Mouse (Mus musculus): ENCODE measurements at regions not wholly inside any gene's neighbourhood (a gene's known extent, or its start where the extent isn't known, plus 50 kb on each side); places are given as distances from the start of the nearest gene placed in this dataset.

- no peak overlapping the region for H3ac ChIP-seq (ENCODE audit: control insufficient read depth, insufficient read length)
- TF ChIP-seq SRF (IDR thresholded peaks at IDR 0.05; ENCODE audit: control insufficient read depth, insufficient read length, low read depth) (no peak), MYOD1 (IDR thresholded peaks at IDR 0.05; ENCODE audit: control insufficient read depth in 1 of 3, insufficient read length in 2 of 3, low read depth in 2 of 3) (peak in 2 of 3 experiments; percentile 61 to 63), MYOG (IDR thresholded peaks at IDR 0.05; ENCODE audit: control insufficient read depth in 1 of 3, insufficient read depth in 1 of 3, insufficient read length in 2 of 3, low read depth in 2 of 3) (peak in 1 of 3 experiments; percentile 69), POLR2A (IDR thresholded peaks at IDR 0.05; ENCODE audit: insufficient read length, low read depth) (no peak)
These were observed 186.8 kb upstream of the A1bg start for GRCm38 (mm10) chr15:61109429-61110128.

DNA sequence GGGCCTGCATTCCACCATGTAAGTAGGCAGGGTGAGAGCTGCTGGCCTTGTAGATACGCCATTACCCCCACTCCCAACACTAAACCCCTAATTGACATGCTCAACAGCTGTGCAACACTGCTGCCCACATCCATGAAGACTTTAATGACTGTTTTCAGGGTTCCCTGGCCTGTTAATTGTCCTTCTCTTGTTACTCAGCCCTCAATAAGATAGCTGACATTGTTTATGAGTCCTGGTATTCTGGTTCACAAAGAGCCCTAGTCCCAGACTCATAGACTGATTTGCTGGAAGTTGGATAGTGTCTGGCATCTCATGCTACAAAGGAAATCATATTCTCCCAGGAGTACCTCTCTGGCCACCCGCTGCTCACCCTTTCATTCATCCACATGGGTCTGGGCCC lies 186.1 kb upstream of the A1bg start:
- Histone ChIP-seq H3K4me2 (ENCODE audit: low read depth) (peak overlapping the region; percentile 49), H3K79me2 (ENCODE audit: control insufficient read depth, insufficient read depth) (no peaks in the 10 kb centered on the region), H3K4me3 (no peak overlapping the region), H3ac (ENCODE audit: control insufficient read depth, insufficient read length) (no peak overlapping the region), H3K36me3 (ENCODE audit: control insufficient read depth, insufficient read depth) (no peaks in the 10 kb centered on the region), H3K27me3 (ENCODE audit: control insufficient read depth, insufficient read depth, insufficient read length) (no peaks in the 10 kb centered on the region)
- TF ChIP-seq TCF12 (IDR thresholded peaks at IDR 0.05; ENCODE audit: insufficient read depth, poor library complexity, severe bottlenecking) (no peak), MYOG (IDR thresholded peaks at IDR 0.05; ENCODE audit: control insufficient read depth in 1 of 3, insufficient read depth in 1 of 3, insufficient read length in 2 of 3, low read depth in 2 of 3) (peak in 1 of 3 experiments; percentile 48), REST (IDR thresholded peaks at IDR 0.05; ENCODE audit: insufficient read depth, insufficient read length) (no peak), MYOD1 (IDR thresholded peaks at IDR 0.05; ENCODE audit: control insufficient read depth in 1 of 3, insufficient read length in 2 of 3, low read depth in 2 of 3) (peak; percentile 26 to 91 (median 85)), USF1 (IDR thresholded peaks at IDR 0.05; ENCODE audit: low read depth) (no peak)

More at GRCm38 (mm10) chr15:61109429-61110128, 186.8 kb upstream of the A1bg start:
- H3K4me2 ChIP-seq (ENCODE audit: low read depth), result peak overlapping the region; percentile 49
- no peaks in the 10 kb centered on the region for H3K79me2 ChIP-seq (ENCODE audit: control insufficient read depth, insufficient read depth)
- H3K4me3 ChIP-seq, result no peak overlapping the region
- H3K27me3 ChIP-seq (ENCODE audit: control insufficient read depth, insufficient read depth, insufficient read length), result no peaks in the 10 kb centered on the region
- no peaks in the 10 kb centered on the region for H3K36me3 ChIP-seq (ENCODE audit: control insufficient read depth, insufficient read depth)

GRCm38 (mm10) chr15:61102421-61103412 lies 179.9 kb upstream of the A1bg start:
- H3K4me2 ChIP-seq (ENCODE audit: low read depth), result no peak overlapping the region
- H3K36me3 ChIP-seq (ENCODE audit: control insufficient read depth, insufficient read depth), result no peaks in the 10 kb centered on the region
- no peak for TF ChIP-seq E2F4 (IDR thresholded peaks at IDR 0.05; ENCODE audit: insufficient read depth)
- TF ChIP-seq TCF12 (IDR thresholded peaks at IDR 0.05; ENCODE audit: insufficient read depth, poor library complexity, severe bottlenecking), result no peak
- no peak for TF ChIP-seq USF1 (IDR thresholded peaks at IDR 0.05; ENCODE audit: low read depth)
- no peak for TF ChIP-seq SRF (IDR thresholded peaks at IDR 0.05; ENCODE audit: control insufficient read depth, insufficient read length, low read depth)
- TF ChIP-seq TCF3 (IDR thresholded peaks at IDR 0.05; ENCODE audit: insufficient read length, low read depth), result no peak
- no peak for TF ChIP-seq POLR2AphosphoS2 (IDR thresholded peaks at IDR 0.05; ENCODE audit: insufficient read length, low read depth)
- no peaks in the 10 kb centered on the region for H3K27me3 ChIP-seq (ENCODE audit: control insufficient read depth, insufficient read depth, insufficient read length)
- no peak overlapping the region for H3ac ChIP-seq (ENCODE audit: control insufficient read depth, insufficient read length)
- no peak overlapping the region for H3K4me3 ChIP-seq
- no peaks in the 10 kb centered on the region for H3K79me2 ChIP-seq (ENCODE audit: control insufficient read depth, insufficient read depth)

DNA sequence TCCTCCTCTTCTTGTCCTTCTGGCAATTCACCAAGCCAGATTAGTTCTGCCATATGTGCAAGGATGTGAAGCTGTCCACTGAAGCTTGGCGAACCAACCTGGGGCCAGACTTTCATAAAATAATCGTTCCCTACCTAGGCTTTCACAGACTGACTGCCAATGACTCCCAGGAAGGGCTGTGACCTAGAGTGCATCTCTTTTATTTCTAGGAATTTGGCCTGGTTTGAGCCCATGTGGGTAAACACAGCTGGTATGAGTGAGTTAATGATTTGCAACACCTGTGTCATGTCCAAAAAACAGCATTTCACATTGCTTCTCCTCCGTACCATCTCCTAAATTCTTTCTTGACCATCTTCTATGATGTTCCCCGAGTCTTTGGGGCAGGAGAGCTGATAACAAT lies 178.0 kb upstream of the A1bg start:
- Histone ChIP-seq H3K36me3 (ENCODE audit: control insufficient read depth, insufficient read depth) (no peaks in the 10 kb centered on the region), H3K27me3 (ENCODE audit: control insufficient read depth, insufficient read depth, insufficient read length) (no peaks in the 10 kb centered on the region), H3ac (ENCODE audit: control insufficient read depth, insufficient read length) (no peak overlapping the region), H3K79me2 (ENCODE audit: control insufficient read depth, insufficient read depth) (no peaks in the 10 kb centered on the region), H3K4me3 (no peak overlapping the region), H3K4me2 (ENCODE audit: low read depth) (no peak overlapping the region)
- TF ChIP-seq MYOG (IDR thresholded peaks at IDR 0.05; ENCODE audit: control insufficient read depth in 1 of 3, insufficient read depth in 1 of 3, insufficient read length in 2 of 3, low read depth in 2 of 3) (no peak), TCF12 (IDR thresholded peaks at IDR 0.05; ENCODE audit: insufficient read depth, poor library complexity, severe bottlenecking) (no peak), REST (IDR thresholded peaks at IDR 0.05; ENCODE audit: insufficient read depth, insufficient read length) (no peak), POLR2AphosphoS2 (IDR thresholded peaks at IDR 0.05; ENCODE audit: insufficient read length, low read depth) (no peak), TCF3 (IDR thresholded peaks at IDR 0.05; ENCODE audit: insufficient read length, low read depth) (no peak), CEBPB (IDR thresholded peaks at IDR 0.05; ENCODE audit: insufficient read depth, poor library complexity, severe bottlenecking) (no peak), MYOD1 (IDR thresholded peaks at IDR 0.05; ENCODE audit: control insufficient read depth in 1 of 3, insufficient read length in 2 of 3, low read depth in 2 of 3) (no peak), E2F4 (IDR thresholded peaks at IDR 0.05; ENCODE audit: insufficient read depth) (no peak), MAX (IDR thresholded peaks at IDR 0.05; ENCODE audit: low read depth) (no peak), POLR2A (IDR thresholded peaks at IDR 0.05; ENCODE audit: insufficient read length, low read depth) (no peak), USF1 (IDR thresholded peaks at IDR 0.05; ENCODE audit: low read depth) (no peak), SRF (IDR thresholded peaks at IDR 0.05; ENCODE audit: control insufficient read depth, insufficient read length, low read depth) (no peak)

DNA sequence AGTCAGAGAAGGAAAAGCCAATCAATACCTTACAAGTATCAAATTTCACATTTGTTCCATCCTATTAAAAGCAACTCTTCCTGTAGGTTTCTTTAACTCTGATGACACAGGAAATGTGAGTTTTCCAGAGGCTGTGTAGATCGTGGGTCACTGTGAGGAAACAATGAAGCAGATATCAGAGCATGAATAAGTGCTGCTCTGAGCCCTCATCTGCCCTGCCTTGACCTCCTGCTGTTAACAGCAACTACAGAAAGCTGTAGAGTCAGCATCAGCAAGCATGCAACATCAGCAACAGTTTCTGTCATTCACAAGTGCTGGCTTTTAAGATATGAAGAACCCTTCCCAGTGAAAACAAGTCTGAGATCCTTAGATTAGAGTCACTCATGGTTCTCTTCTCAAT lies 176.2 kb upstream of the A1bg start:
- Histone ChIP-seq H3ac (ENCODE audit: control insufficient read depth, insufficient read length) (no peak overlapping the region), H3K4me3 (no peak overlapping the region), H3K79me2 (ENCODE audit: control insufficient read depth, insufficient read depth) (no peaks in the 10 kb centered on the region), H3K27me3 (ENCODE audit: control insufficient read depth, insufficient read depth, insufficient read length) (no peaks in the 10 kb centered on the region), H3K36me3 (ENCODE audit: control insufficient read depth, insufficient read depth) (no peaks in the 10 kb centered on the region), H3K4me2 (ENCODE audit: low read depth) (no peak overlapping the region)
- TF ChIP-seq POLR2AphosphoS2 (IDR thresholded peaks at IDR 0.05; ENCODE audit: insufficient read length, low read depth) (no peak), E2F4 (IDR thresholded peaks at IDR 0.05; ENCODE audit: insufficient read depth) (no peak), SRF (IDR thresholded peaks at IDR 0.05; ENCODE audit: control insufficient read depth, insufficient read length, low read depth) (no peak), MAX (IDR thresholded peaks at IDR 0.05; ENCODE audit: low read depth) (no peak), USF1 (IDR thresholded peaks at IDR 0.05; ENCODE audit: low read depth) (no peak), TCF3 (IDR thresholded peaks at IDR 0.05; ENCODE audit: insufficient read length, low read depth) (no peak), CEBPB (IDR thresholded peaks at IDR 0.05; ENCODE audit: insufficient read depth, poor library complexity, severe bottlenecking) (no peak), MYOD1 (IDR thresholded peaks at IDR 0.05; ENCODE audit: control insufficient read depth in 1 of 3, insufficient read length in 2 of 3, low read depth in 2 of 3) (no peak), MYOG (IDR thresholded peaks at IDR 0.05; ENCODE audit: control insufficient read depth in 1 of 3, insufficient read depth in 1 of 3, insufficient read length in 2 of 3, low read depth in 2 of 3) (no peak), REST (IDR thresholded peaks at IDR 0.05; ENCODE audit: insufficient read depth, insufficient read length) (no peak), POLR2A (IDR thresholded peaks at IDR 0.05; ENCODE audit: insufficient read length, low read depth) (no peak), TCF12 (IDR thresholded peaks at IDR 0.05; ENCODE audit: insufficient read depth, poor library complexity, severe bottlenecking) (no peak)

Measured in myocyte (in vitro differentiated cells).